Mouse (Mus musculus): ENCODE data around the gene Repin1. TPM values are rescaled to one million over a fixed set of nuclear protein-coding genes. Genes with fewer than 3 reads are reported as not detected.

Repin1 gene
- polyA plus RNA-seq, 1 experiment from 2014 or later = 40.8 TPM

DNA sequence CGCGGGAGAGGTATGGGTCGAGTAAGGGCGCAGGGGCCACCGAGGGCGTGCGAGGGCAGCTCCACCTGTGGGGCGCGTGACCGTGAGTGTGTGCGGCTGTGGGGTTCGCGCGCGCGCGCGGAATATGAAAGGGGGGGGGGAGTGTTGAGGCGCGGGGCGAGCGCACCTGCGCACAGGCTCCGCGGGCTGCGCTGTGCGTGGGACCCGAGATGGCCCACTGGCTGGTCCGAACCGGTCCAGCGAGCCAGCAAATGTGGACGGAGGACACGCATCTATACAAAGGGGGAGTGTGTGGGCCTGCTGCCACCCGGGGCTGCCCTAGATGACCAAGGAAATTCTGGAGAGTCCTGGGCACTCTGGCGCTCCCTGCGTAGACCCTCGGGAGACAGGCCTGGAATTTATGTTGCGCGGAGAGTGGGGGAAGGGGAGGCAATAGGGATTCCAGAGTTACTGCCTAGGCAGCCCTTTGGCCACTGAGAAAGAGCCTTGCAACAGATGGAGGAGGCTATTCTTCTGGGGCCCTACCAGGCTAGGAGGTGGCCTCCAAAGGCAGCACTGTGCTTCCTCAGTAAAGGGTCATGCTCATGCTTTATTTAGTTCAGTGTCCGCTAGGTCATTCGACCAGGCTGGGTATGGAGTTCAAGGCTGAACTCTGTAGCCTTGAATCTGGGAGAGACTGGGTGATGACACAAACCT is 508 bp downstream of the Repin1 start:
- Histone ChIP-seq H3K9ac (replicated peaks; ENCODE audit: low read depth, low read length) (peak overlapping the region; percentile 80), H3K4me1 (ENCODE audit: control insufficient read depth, insufficient read depth, low read length) (peaks cover 16% of the 10 kb centered on the region), H3K36me3 (ENCODE audit: control insufficient read depth, insufficient read depth, low read length) (peaks cover 29% of the 10 kb centered on the region), H3K27me3 (ENCODE audit: control insufficient read depth, insufficient read depth, low read length) (no peaks in the 10 kb centered on the region), H3K27ac (ENCODE audit: low read depth, low read length) (peak overlapping the region; percentile 90), H3K4me3 (ENCODE audit: low read depth, low read length) (peak overlapping the region; percentile 62), H3K9me3 (ENCODE audit: control insufficient read depth, low read length) (peaks cover 12% of the 10 kb centered on the region), H3K4me2 (ENCODE audit: low read depth, low read length) (peak overlapping the region; percentile 78)
- under 1% methylated on average over 36 of the region's 41 CpGs for WGBS
- ATAC-seq (ENCODE audit: low read depth) = peak; percentile 83

DNA sequence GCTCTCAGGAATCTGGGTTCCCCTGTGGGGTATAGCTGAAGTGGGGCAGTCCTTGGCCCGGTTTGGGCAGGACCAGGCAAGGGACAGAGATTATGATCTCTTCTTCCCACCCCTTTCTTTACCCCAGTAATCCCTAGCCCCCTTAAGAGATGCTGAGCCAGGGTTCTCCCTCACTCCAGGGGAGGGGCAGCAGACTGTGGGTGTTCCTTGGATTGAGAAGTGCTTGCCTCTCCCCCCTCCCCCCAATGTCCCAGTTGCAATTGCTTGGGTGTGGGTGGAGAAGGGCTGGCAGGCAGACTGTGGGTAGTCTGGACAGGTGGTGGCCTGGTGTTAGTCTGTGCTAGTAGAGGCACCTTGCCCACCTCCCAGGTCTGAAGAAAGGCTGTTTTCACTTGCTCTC is 1.6 kb downstream of the Repin1 start:
- ATAC-seq (ENCODE audit: low read depth) = no peak
- peak overlapping the region; percentile 62; the same call in 1 of the 2 replicates for H3K4me3 ChIP-seq (ENCODE audit: low read depth, low read length)
- H3K9ac ChIP-seq (replicated peaks; ENCODE audit: low read depth, low read length) = no peak overlapping the region; the same call in 1 of the 2 replicates
- 58% methylated on average over 1 of the region's 1 CpGs for WGBS
- H3K27me3 ChIP-seq (ENCODE audit: control insufficient read depth, insufficient read depth, low read length) = no peaks in the 10 kb centered on the region
- peak overlapping the region; percentile 78 for H3K4me2 ChIP-seq (ENCODE audit: low read depth, low read length)
- H3K27ac ChIP-seq (ENCODE audit: low read depth, low read length) = no peak overlapping the region
- H3K9me3 ChIP-seq (ENCODE audit: control insufficient read depth, low read length) = peaks cover 12% of the 10 kb centered on the region
- peaks cover 16% of the 10 kb centered on the region for H3K4me1 ChIP-seq (ENCODE audit: control insufficient read depth, insufficient read depth, low read length)
- peaks cover 34% of the 10 kb centered on the region for H3K36me3 ChIP-seq (ENCODE audit: control insufficient read depth, insufficient read depth, low read length)

DNA sequence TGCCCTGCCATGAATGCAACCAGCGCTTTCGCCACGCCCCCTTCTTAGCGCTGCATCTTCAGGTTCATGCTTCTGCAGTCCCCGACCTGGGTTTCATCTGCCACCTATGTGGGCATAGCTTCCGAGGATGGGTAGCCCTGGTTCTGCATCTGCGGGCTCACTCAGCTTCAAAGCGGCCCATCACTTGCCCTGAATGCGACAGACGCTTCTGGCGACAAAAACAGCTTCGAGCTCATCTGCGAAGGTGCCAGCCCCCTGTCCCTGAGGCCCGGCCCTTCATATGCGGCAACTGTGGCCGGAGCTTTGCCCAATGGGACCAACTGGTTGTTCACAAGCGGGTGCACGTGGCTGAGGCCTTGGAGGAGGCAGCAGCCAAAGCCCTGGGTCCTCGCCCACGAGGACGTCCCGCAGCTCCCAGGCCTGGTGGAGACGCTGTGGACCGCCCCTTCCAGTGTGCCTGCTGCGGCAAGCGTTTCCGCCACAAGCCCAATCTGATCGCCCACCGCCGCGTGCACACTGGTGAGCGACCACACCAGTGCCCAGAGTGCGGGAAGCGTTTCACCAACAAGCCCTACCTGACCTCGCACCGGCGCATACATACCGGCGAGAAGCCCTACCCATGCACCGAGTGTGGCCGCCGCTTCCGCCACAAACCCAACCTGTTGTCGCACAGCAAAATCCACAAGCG is 3.0 kb downstream of the Repin1 start:
- 96% methylated on average over 45 of the region's 45 CpGs for WGBS
- peaks cover 34% of the 10 kb centered on the region for H3K36me3 ChIP-seq (ENCODE audit: control insufficient read depth, insufficient read depth, low read length)

DNA sequence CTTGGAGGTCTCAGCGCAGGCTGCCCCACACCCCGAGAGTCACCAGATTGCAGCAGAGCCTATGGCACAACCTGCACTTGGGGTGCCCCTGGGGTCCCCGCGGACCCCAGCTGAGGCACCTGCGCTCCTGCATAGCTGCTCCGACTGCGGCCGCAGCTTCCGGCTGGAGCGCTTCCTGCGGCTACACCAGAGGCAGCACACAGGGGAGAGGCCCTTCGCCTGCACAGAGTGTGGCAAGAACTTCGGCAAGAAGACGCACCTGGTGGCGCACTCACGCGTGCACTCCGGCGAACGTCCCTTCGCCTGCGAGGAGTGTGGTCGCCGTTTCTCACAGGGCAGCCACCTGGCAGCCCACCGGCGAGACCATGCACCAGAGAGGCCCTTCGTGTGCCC is 3.5 kb downstream of the Repin1 start:
- Histone ChIP-seq H3K27me3 (ENCODE audit: control insufficient read depth, insufficient read depth, low read length) (no peaks in the 10 kb centered on the region), H3K4me1 (ENCODE audit: control insufficient read depth, insufficient read depth, low read length) (peaks cover 20% of the 10 kb centered on the region), H3K4me3 (ENCODE audit: low read depth, low read length) (no peak overlapping the region), H3K9ac (replicated peaks; ENCODE audit: low read depth, low read length) (no peak overlapping the region), H3K9me3 (ENCODE audit: control insufficient read depth, low read length) (peaks cover 12% of the 10 kb centered on the region), H3K36me3 (ENCODE audit: control insufficient read depth, insufficient read depth, low read length) (peaks cover 34% of the 10 kb centered on the region), H3K4me2 (ENCODE audit: low read depth, low read length) (no peak overlapping the region), H3K27ac (ENCODE audit: low read depth, low read length) (no peak overlapping the region)
- WGBS = 94% methylated on average over 27 of the region's 27 CpGs
- no peak for ATAC-seq (ENCODE audit: low read depth)

More for the DNA sequence above, 3.0 kb downstream of the Repin1 start:
- no peak for ATAC-seq (ENCODE audit: low read depth)
- Histone ChIP-seq H3K4me1 (ENCODE audit: control insufficient read depth, insufficient read depth, low read length) (peaks cover 20% of the 10 kb centered on the region), H3K9ac (replicated peaks; ENCODE audit: low read depth, low read length) (no peak overlapping the region), H3K27me3 (ENCODE audit: control insufficient read depth, insufficient read depth, low read length) (no peaks in the 10 kb centered on the region), H3K4me3 (ENCODE audit: low read depth, low read length) (no peak overlapping the region), H3K4me2 (ENCODE audit: low read depth, low read length) (no peak overlapping the region), H3K9me3 (ENCODE audit: control insufficient read depth, low read length) (peaks cover 12% of the 10 kb centered on the region), H3K27ac (ENCODE audit: low read depth, low read length) (no peak overlapping the region)

DNA sequence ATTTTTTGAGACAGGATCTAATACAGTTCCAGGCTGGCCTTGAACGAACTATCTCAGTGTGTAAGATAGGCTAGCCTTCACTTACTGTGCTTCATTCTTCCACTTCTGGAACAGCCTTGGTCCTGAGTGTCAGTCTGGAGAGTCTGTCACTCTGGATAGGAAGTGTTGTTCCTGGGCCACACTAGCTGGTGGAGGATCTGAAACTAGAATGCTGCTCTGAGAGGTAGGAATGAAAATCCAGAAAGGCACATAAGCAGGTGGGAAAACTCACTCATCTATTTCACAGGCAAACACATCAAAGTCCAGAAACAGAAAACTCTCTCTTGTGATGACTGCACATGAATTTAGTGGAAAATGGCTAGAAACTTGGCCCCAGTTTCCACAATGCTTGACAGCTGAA is 6.9 kb downstream of the Repin1 start:
- H3K27me3 ChIP-seq (ENCODE audit: control insufficient read depth, insufficient read depth, low read length) = no peaks in the 10 kb centered on the region
- 0 out of 2 replicates have a peak overlapping the region, but pooled peaks have one; percentile 91 for H3K9ac ChIP-seq (replicated peaks; ENCODE audit: low read depth, low read length)
- H3K4me2 ChIP-seq (ENCODE audit: low read depth, low read length) = peak overlapping the region; percentile 89; the same call in 1 of the 2 replicates
- H3K27ac ChIP-seq (ENCODE audit: low read depth, low read length) = no peak overlapping the region; the same call in 1 of the 2 replicates
- no peak for ATAC-seq (ENCODE audit: low read depth)
- 95% methylated on average over 1 of the region's 1 CpGs for WGBS
- no peak overlapping the region for H3K4me3 ChIP-seq (ENCODE audit: low read depth, low read length)
- peaks cover 12% of the 10 kb centered on the region for H3K9me3 ChIP-seq (ENCODE audit: control insufficient read depth, low read length)
- peaks cover 10% of the 10 kb centered on the region; the same call in 1 of the 2 replicates for H3K4me1 ChIP-seq (ENCODE audit: control insufficient read depth, insufficient read depth, low read length)
- peaks cover 34% of the 10 kb centered on the region for H3K36me3 ChIP-seq (ENCODE audit: control insufficient read depth, insufficient read depth, low read length)

DNA sequence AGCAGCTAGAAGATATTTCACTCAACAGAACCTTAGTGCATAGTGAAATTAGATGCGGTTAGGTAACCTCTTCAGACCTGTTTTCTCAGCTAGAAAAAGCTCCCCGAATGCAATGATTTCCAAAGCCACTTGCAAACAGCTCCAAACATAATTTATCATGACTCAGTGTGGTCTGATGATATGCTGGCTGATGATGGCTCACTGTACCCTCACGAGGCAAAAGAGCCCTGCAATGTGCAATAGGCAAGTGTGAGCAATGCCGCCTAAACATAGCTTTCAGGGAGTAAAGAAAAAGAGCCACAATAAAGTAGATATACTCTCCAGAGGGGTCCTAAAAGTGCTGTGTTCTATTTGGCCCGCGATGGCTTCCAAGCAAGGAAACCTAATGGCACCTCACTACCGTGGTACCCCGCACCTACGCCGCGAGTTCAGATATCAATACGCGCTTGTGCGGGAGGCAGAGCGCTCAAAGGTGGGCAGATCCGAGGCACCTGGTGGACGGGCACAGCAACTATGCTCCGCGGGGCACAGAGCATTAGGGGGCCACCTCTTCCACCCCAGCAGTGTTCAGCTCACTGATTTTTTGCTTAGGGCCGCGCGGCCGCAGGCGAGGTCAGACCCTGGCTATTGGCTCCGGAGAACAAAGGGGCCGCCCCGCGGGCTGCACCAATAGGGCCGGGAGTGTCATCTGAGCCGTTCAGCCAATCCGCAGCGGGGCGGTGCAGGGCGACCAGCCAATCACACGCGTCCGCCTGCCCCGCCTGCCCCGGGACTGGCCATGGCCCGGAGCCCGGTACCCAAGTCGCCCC is 7.8 kb downstream of the Repin1 start, which contains the start of gene Zfp775:
TSS of gene Zfp775 (plus strand) at position 793 of the 809 bp plus-strand sequence.
- H3K4me2 ChIP-seq (ENCODE audit: low read depth, low read length) = peak within 1 kb of the TSS; percentile 89
- H3K4me3 ChIP-seq (ENCODE audit: low read depth, low read length) = peak within 1 kb of the TSS; percentile 81
- ATAC-seq (ENCODE audit: low read depth) = peak; percentile 99
- 4% methylated on average over 42 of the region's 42 CpGs for WGBS
- H3K9ac ChIP-seq (replicated peaks; ENCODE audit: low read depth, low read length) = peak within 1 kb of the TSS; percentile 91
- H3K36me3 ChIP-seq (ENCODE audit: control insufficient read depth, insufficient read depth, low read length) = peaks cover 30% of the 10 kb centered on the region
- H3K27me3 ChIP-seq (ENCODE audit: control insufficient read depth, insufficient read depth, low read length) = no peaks in the 10 kb centered on the region
- H3K27ac ChIP-seq (ENCODE audit: low read depth, low read length) = peak within 1 kb of the TSS; percentile 95
- peaks cover 10% of the 10 kb centered on the region; the same call in 1 of the 2 replicates for H3K4me1 ChIP-seq (ENCODE audit: control insufficient read depth, insufficient read depth, low read length)
- peaks cover 8% of the 10 kb centered on the region for H3K9me3 ChIP-seq (ENCODE audit: control insufficient read depth, low read length)

DNA sequence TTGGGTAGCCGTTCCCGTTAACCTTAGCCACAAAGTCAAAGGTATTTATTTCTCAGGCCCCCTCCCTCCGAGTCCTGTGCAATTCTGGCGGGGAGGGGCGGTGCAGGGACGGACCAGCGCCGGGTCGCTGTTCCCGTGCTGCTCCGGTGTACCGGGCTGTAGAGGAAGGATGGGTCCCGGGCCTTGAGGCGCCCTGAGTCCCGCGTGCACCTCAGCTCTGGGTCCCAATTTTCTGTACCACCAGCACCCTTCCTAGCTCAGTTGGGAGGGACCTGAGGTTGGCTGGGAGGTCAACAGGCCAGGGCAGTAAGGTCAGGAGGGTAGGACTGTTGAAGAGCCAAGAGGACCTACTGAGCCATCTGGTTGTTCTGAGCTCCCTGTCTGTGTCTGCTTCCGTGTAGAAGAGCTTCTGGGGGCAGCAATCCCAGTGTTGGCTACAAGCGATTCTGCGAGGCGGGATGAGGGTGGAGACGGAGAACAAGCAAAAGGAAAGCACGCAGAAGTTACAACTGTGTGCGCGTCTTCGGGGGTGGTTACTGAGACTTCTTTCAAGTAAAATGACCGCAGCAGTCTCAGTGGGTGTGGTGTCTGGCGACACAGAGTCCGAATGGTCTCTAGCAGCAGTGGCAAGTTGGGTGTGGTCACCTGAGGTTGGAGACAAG is 8.5 kb downstream of the Repin1 start:
- no peaks in the 10 kb centered on the region for H3K27me3 ChIP-seq (ENCODE audit: control insufficient read depth, insufficient read depth, low read length)
- H3K4me2 ChIP-seq (ENCODE audit: low read depth, low read length) = peak overlapping the region; percentile 89
- H3K9ac ChIP-seq (replicated peaks; ENCODE audit: low read depth, low read length) = peak overlapping the region; percentile 91
- H3K9me3 ChIP-seq (ENCODE audit: control insufficient read depth, low read length) = peaks cover under 1% of the 10 kb centered on the region; the same call in 1 of the 2 replicates
- H3K36me3 ChIP-seq (ENCODE audit: control insufficient read depth, insufficient read depth, low read length) = peaks cover 23% of the 10 kb centered on the region
- WGBS = under 1% methylated on average over 28 of the region's 28 CpGs
- H3K27ac ChIP-seq (ENCODE audit: low read depth, low read length) = peak overlapping the region; percentile 95
- H3K4me3 ChIP-seq (ENCODE audit: low read depth, low read length) = peak overlapping the region; percentile 81
- H3K4me1 ChIP-seq (ENCODE audit: control insufficient read depth, insufficient read depth, low read length) = peaks cover 10% of the 10 kb centered on the region; the same call in 1 of the 2 replicates
- peak; percentile 80 for ATAC-seq (ENCODE audit: low read depth)

DNA sequence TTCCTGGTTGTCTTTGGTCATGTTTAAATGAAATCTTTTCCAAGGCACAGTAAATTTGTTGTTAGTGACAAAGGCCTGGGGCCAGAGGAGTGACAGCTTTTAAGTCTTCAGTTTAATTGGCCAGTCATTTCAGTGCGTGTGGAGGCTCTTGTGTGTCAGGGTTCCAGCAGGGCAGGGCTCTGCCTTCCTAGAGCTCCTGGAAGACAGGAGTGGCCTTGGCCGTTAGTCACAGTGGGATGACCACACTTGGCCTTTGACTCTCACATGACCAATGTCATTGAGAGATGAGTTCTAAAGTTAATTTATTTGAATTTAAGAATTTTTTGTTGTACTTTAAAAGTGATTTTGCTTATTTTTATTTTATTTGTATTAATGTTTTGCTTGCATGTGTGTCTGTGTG is 14.4 kb downstream of the Repin1 start:
- Histone ChIP-seq H3K36me3 (ENCODE audit: control insufficient read depth, insufficient read depth, low read length) (peaks cover 2% of the 10 kb centered on the region; the same call in 1 of the 2 replicates), H3K9ac (replicated peaks; ENCODE audit: low read depth, low read length) (no peak overlapping the region), H3K9me3 (ENCODE audit: control insufficient read depth, low read length) (no peaks in the 10 kb centered on the region), H3K27me3 (ENCODE audit: control insufficient read depth, insufficient read depth, low read length) (no peaks in the 10 kb centered on the region), H3K27ac (ENCODE audit: low read depth, low read length) (no peak overlapping the region), H3K4me1 (ENCODE audit: control insufficient read depth, insufficient read depth, low read length) (peaks cover under 1% of the 10 kb centered on the region; the same call in 1 of the 2 replicates), H3K4me3 (ENCODE audit: low read depth, low read length) (no peak overlapping the region), H3K4me2 (ENCODE audit: low read depth, low read length) (no peak overlapping the region)
- WGBS = 57% methylated on average over 2 of the region's 2 CpGs
- ATAC-seq (ENCODE audit: low read depth) = no peak

All from neural tube, embryonic 14.5 days (tissue).